Mouse (Mus musculus): ENCODE measurements around the gene Engase. TPM values are rescaled to one million over a fixed set of nuclear protein-coding genes. Genes with fewer than 3 reads are reported as not detected.

Engase gene
- polyA plus RNA-seq, 1 experiment from 2014 or later, result 12.6 TPM

- H3K9ac ChIP-seq (ENCODE audit: low read length), result peak overlapping the region; percentile 38; the same call in 1 of the 2 replicates
- H3K4me3 ChIP-seq (ENCODE audit: low read depth, low read length), result no peak overlapping the region
- TF ChIP-seq CTCF (IDR thresholded peaks at IDR 0.05; ENCODE audit: low read depth), result no peak
- no peak for TF ChIP-seq EP300 (optimal IDR thresholded peaks at IDR 0.05)
These were observed 6.2 kb upstream of the Engase start for GRCm38 (mm10) chr11:118470234-118470966.

GRCm38 (mm10) chr11:118471676-118472075, 5.0 kb upstream of the Engase start:
- no peak for TF ChIP-seq EP300 (optimal IDR thresholded peaks at IDR 0.05)
- H3K4me2 ChIP-seq (replicated peaks; ENCODE audit: low read depth), result no peak overlapping the region
- H3K27ac ChIP-seq (replicated peaks), result no peak overlapping the region; the same call in 1 of the 2 replicates
- H3K4me3 ChIP-seq (ENCODE audit: low read depth, low read length), result no peak overlapping the region
- H3K9me3 ChIP-seq (ENCODE audit: control insufficient read depth, low read length), result no peaks in the 10 kb centered on the region
- H3K9ac ChIP-seq (ENCODE audit: low read length), result no peak overlapping the region
- ATAC-seq (ENCODE audit: low FRiP score, low TSS enrichment), result no peak
- H3K36me3 ChIP-seq (ENCODE audit: control insufficient read depth, insufficient read depth, low read length), result no peaks in the 10 kb centered on the region
- H3K4me1 ChIP-seq (replicated peaks; ENCODE audit: control insufficient read depth, insufficient read depth), result peaks cover 3% of the 10 kb centered on the region; the same call in 1 of the 2 replicates
- WGBS, result 64% methylated on average over 13 of the region's 13 CpGs
- no peaks in the 10 kb centered on the region for H3K27me3 ChIP-seq (ENCODE audit: control insufficient read depth, insufficient read depth, low read length)
- DNase-seq (ENCODE audit: low spot score), result no peak

More at GRCm38 (mm10) chr11:118470234-118470966, 6.2 kb upstream of the Engase start:
- ATAC-seq (ENCODE audit: low FRiP score, low TSS enrichment) (peak; percentile 90), DNase-seq (ENCODE audit: low spot score) (peak; percentile 87)
- 15% methylated on average over 12 of the region's 12 CpGs for WGBS
- H3K27me3 ChIP-seq (ENCODE audit: control insufficient read depth, insufficient read depth, low read length), result no peaks in the 10 kb centered on the region
- H3K9me3 ChIP-seq (ENCODE audit: control insufficient read depth, low read length), result no peaks in the 10 kb centered on the region
- no peak overlapping the region; the same call in 1 of the 2 replicates for H3K4me2 ChIP-seq (replicated peaks; ENCODE audit: low read depth)
- no peaks in the 10 kb centered on the region for H3K36me3 ChIP-seq (ENCODE audit: control insufficient read depth, insufficient read depth, low read length)
- H3K27ac ChIP-seq (replicated peaks), result peak overlapping the region; percentile 91
- peaks cover 3% of the 10 kb centered on the region; the same call in 1 of the 2 replicates for H3K4me1 ChIP-seq (replicated peaks; ENCODE audit: control insufficient read depth, insufficient read depth)

GRCm38 (mm10) chr11:118473161-118473560, 3.5 kb upstream of the Engase start:
- Histone ChIP-seq H3K27ac (replicated peaks) (no peak overlapping the region), H3K9me3 (ENCODE audit: control insufficient read depth, low read length) (no peaks in the 10 kb centered on the region), H3K9ac (ENCODE audit: low read length) (no peak overlapping the region), H3K4me1 (replicated peaks; ENCODE audit: control insufficient read depth, insufficient read depth) (peaks cover 3% of the 10 kb centered on the region; the same call in 1 of the 2 replicates), H3K27me3 (ENCODE audit: control insufficient read depth, insufficient read depth, low read length) (no peaks in the 10 kb centered on the region), H3K4me3 (ENCODE audit: low read depth, low read length) (no peak overlapping the region), H3K36me3 (ENCODE audit: control insufficient read depth, insufficient read depth, low read length) (no peaks in the 10 kb centered on the region), H3K4me2 (replicated peaks; ENCODE audit: low read depth) (no peak overlapping the region)
- 74% methylated on average over 1 of the region's 1 CpGs for WGBS
- no peak for TF ChIP-seq EP300 (optimal IDR thresholded peaks at IDR 0.05)
- TF ChIP-seq CTCF (IDR thresholded peaks at IDR 0.05; ENCODE audit: low read depth), result no peak
- DNase-seq (ENCODE audit: low spot score) (no peak), ATAC-seq (ENCODE audit: low FRiP score, low TSS enrichment) (no peak)

- ATAC-seq (ENCODE audit: low FRiP score, low TSS enrichment), result no peak
- no peak overlapping the region for H3K27ac ChIP-seq (replicated peaks)
- H3K9me3 ChIP-seq (ENCODE audit: control insufficient read depth, low read length), result no peaks in the 10 kb centered on the region
- no peak overlapping the region for H3K4me2 ChIP-seq (replicated peaks; ENCODE audit: low read depth)
- no peak for DNase-seq (ENCODE audit: low spot score)
- H3K4me3 ChIP-seq (ENCODE audit: low read depth, low read length), result no peak overlapping the region
- no peak overlapping the region for H3K9ac ChIP-seq (ENCODE audit: low read length)
- H3K27me3 ChIP-seq (ENCODE audit: control insufficient read depth, insufficient read depth, low read length), result no peaks in the 10 kb centered on the region
- H3K4me1 ChIP-seq (replicated peaks; ENCODE audit: control insufficient read depth, insufficient read depth), result peaks cover 3% of the 10 kb centered on the region; the same call in 1 of the 2 replicates
- TF ChIP-seq CTCF (IDR thresholded peaks at IDR 0.05; ENCODE audit: low read depth), result no peak
- no peak for TF ChIP-seq EP300 (optimal IDR thresholded peaks at IDR 0.05)
- no peaks in the 10 kb centered on the region for H3K36me3 ChIP-seq (ENCODE audit: control insufficient read depth, insufficient read depth, low read length)
- WGBS, result 61% methylated on average over 6 of the region's 6 CpGs
These were observed 2.7 kb upstream of the Engase start for GRCm38 (mm10) chr11:118473842-118474500.

GRCm38 (mm10) chr11:118475496-118476083, 1.0 kb upstream of the Engase start:
- no peak overlapping the region for H3K27ac ChIP-seq (replicated peaks)
- no peak overlapping the region for H3K9ac ChIP-seq (ENCODE audit: low read length)
- no peak overlapping the region for H3K4me2 ChIP-seq (replicated peaks; ENCODE audit: low read depth)

More at GRCm38 (mm10) chr11:118475496-118476083, 1.0 kb upstream of the Engase start:
- no peak overlapping the region for H3K4me3 ChIP-seq (ENCODE audit: low read depth, low read length)
- DNase-seq (ENCODE audit: low spot score), result no peak
- no peaks in the 10 kb centered on the region for H3K4me1 ChIP-seq (replicated peaks; ENCODE audit: control insufficient read depth, insufficient read depth)
- no peak for ATAC-seq (ENCODE audit: low FRiP score, low TSS enrichment)
- no peaks in the 10 kb centered on the region for H3K36me3 ChIP-seq (ENCODE audit: control insufficient read depth, insufficient read depth, low read length)
- WGBS, result 87% methylated on average over 7 of the region's 7 CpGs
- TF ChIP-seq CTCF (IDR thresholded peaks at IDR 0.05; ENCODE audit: low read depth) (no peak), EP300 (optimal IDR thresholded peaks at IDR 0.05) (no peak)
- no peaks in the 10 kb centered on the region for H3K9me3 ChIP-seq (ENCODE audit: control insufficient read depth, low read length)
- no peaks in the 10 kb centered on the region for H3K27me3 ChIP-seq (ENCODE audit: control insufficient read depth, insufficient read depth, low read length)
